Mouse (Mus musculus) embryo, embryonic 9.5 days (tissue): ENCODE data around the gene Scgb1c1.

Experiments
- DNase-seq: peaks from one replicate; pipeline ENCODE4 v3.0.0-alpha.2; 2017; ENCODE audit errors: extremely low spot score

Scgb1c1 gene

GRCm38 (mm10) chr7:140844905-140845665, at the start of gene Scgb1c1:
Gene Scgb1c1, plus strand, starts transcription at chr7:140845547.
- peak; percentile 88 for DNase-seq

- no peak for DNase-seq
Observed at GRCm38 (mm10) chr7:140797619-140798018, 47.7 kb upstream of the Scgb1c1 start.

GRCm38 (mm10) chr7:140798212-140798611, 47.1 kb upstream of the Scgb1c1 start:
- DNase-seq, result no peak

GRCm38 (mm10) chr7:140802629-140803028, 42.7 kb upstream of the Scgb1c1 start:
- no peak for DNase-seq

- DNase-seq, result peak; percentile 16
Observed at GRCm38 (mm10) chr7:140805704-140806103, 39.6 kb upstream of the Scgb1c1 start.

GRCm38 (mm10) chr7:140810496-140810895, 34.9 kb upstream of the Scgb1c1 start:
- DNase-seq, result no peak

GRCm38 (mm10) chr7:140811714-140812113, 33.6 kb upstream of the Scgb1c1 start:
- no peak for DNase-seq

- no peak for DNase-seq
Observed at GRCm38 (mm10) chr7:140812850-140813249, 32.5 kb upstream of the Scgb1c1 start.

- DNase-seq, result no peak
Observed at GRCm38 (mm10) chr7:140820173-140820572, 25.2 kb upstream of the Scgb1c1 start.

GRCm38 (mm10) chr7:140821305-140821652, 24.1 kb upstream of the Scgb1c1 start:
- DNase-seq, result no peak

- peak; percentile 63 for DNase-seq
Observed at GRCm38 (mm10) chr7:140821653-140822329, 23.6 kb upstream of the Scgb1c1 start, which contains the start of gene Zfp941. Gene Zfp941, minus strand, starts transcription at chr7:140822178.

GRCm38 (mm10) chr7:140822731-140823130, 22.6 kb upstream of the Scgb1c1 start:
- DNase-seq, result no peak

GRCm38 (mm10) chr7:140828171-140828881, 17.0 kb upstream of the Scgb1c1 start:
- peak; percentile 23 for DNase-seq

- DNase-seq, result no peak
Observed at GRCm38 (mm10) chr7:140831447-140831846, 13.9 kb upstream of the Scgb1c1 start.

- DNase-seq, result no peak
Observed at GRCm38 (mm10) chr7:140833341-140833740, 12.0 kb upstream of the Scgb1c1 start.

- DNase-seq, result no peak
Observed at GRCm38 (mm10) chr7:140834968-140835757, 10.2 kb upstream of the Scgb1c1 start, which contains the start of gene Urah. Gene Urah, plus strand, starts transcription at chr7:140835018.

GRCm38 (mm10) chr7:140835758-140836087, 9.6 kb upstream of the Scgb1c1 start:
- DNase-seq, result no peak

- DNase-seq, result no peak
Observed at GRCm38 (mm10) chr7:140836243-140837115, 8.9 kb upstream of the Scgb1c1 start.

- DNase-seq, result no peak
Observed at GRCm38 (mm10) chr7:140839556-140839955, 5.8 kb upstream of the Scgb1c1 start.
